Mouse (Mus musculus) layer of hippocampus, postnatal 25 days (tissue): Measurements from ENCODE around the gene Lonp2. TPM values are rescaled to one million over a fixed set of nuclear protein-coding genes. Genes with fewer than 3 reads are reported as not detected.
A peak's percentile ranks its signal among the peaks of the same experiment; 100 is the strongest.

Experiments
- DNase-seq, 2 experiments: peaks; one replicate each; pipeline ENCODE4 v3.0.0; 2022; ENCODE audit warnings: mixed read lengths in 2 of 2, low spot score in 1 of 2; ENCODE audit errors: extremely low spot score in 1 of 2
- total RNA-seq, 2 experiments: library from RNA; stranded (reverse); gene quantifications; 2 replicates each; pipeline ENCODE4 v1.2.3; 2021

Lonp2 gene
- 10 to 100 TPM; 72.6 to 79.2 TPM for total RNA-seq

- peak; percentile 87 to 93 for DNase-seq
Observed at GRCm38 (mm10) chr8:86623911-86624731, at the start of gene Lonp2. TSS of gene Lonp2 (plus strand) at chr8:86624043.

- DNase-seq: no peak
Observed at GRCm38 (mm10) chr8:86577547-86577946, 46.3 kb upstream of the Lonp2 start.

GRCm38 (mm10) chr8:86578076-86578475 is 45.8 kb upstream of the Lonp2 start:
- peak; percentile 48 to 50 for DNase-seq

GRCm38 (mm10) chr8:86578693-86579092 is 45.1 kb upstream of the Lonp2 start:
- DNase-seq: no peak

- DNase-seq: no peak
Observed at GRCm38 (mm10) chr8:86580458-86580857, 43.4 kb upstream of the Lonp2 start, which contains the start of gene Abcc12. TSS of gene Abcc12 (minus strand) at chr8:86580686.

- DNase-seq: no peak
Observed at GRCm38 (mm10) chr8:86581921-86582331, 41.9 kb upstream of the Lonp2 start.

GRCm38 (mm10) chr8:86585118-86585517 is 38.7 kb upstream of the Lonp2 start:
- DNase-seq: peak; percentile 71 to 92

- peak; percentile 52 to 77 for DNase-seq
Observed at GRCm38 (mm10) chr8:86585532-86585931, 38.3 kb upstream of the Lonp2 start.

- DNase-seq: no peak
Observed at GRCm38 (mm10) chr8:86586058-86586457, 37.8 kb upstream of the Lonp2 start.

- no peak for DNase-seq
Observed at GRCm38 (mm10) chr8:86586642-86587041, 37.2 kb upstream of the Lonp2 start.

- no peak for DNase-seq
Observed at GRCm38 (mm10) chr8:86588338-86588737, 35.5 kb upstream of the Lonp2 start.

GRCm38 (mm10) chr8:86593099-86593498 is 30.7 kb upstream of the Lonp2 start:
- no peak for DNase-seq

GRCm38 (mm10) chr8:86594159-86594796 is 29.6 kb upstream of the Lonp2 start:
- DNase-seq: no peak

- DNase-seq: no peak
Observed at GRCm38 (mm10) chr8:86595671-86596070, 28.2 kb upstream of the Lonp2 start.

- DNase-seq: no peak
Observed at GRCm38 (mm10) chr8:86597681-86598080, 26.2 kb upstream of the Lonp2 start.

- DNase-seq: no peak
Observed at GRCm38 (mm10) chr8:86599299-86599698, 24.5 kb upstream of the Lonp2 start.

- DNase-seq: no peak
Observed at GRCm38 (mm10) chr8:86600311-86600710, 23.5 kb upstream of the Lonp2 start.

- DNase-seq: no peak
Observed at GRCm38 (mm10) chr8:86603174-86603573, 20.7 kb upstream of the Lonp2 start.

- no peak for DNase-seq
Observed at GRCm38 (mm10) chr8:86604676-86605075, 19.2 kb upstream of the Lonp2 start.

GRCm38 (mm10) chr8:86613798-86614197 is 10.0 kb upstream of the Lonp2 start:
- DNase-seq: no peak

- DNase-seq: no peak
Observed at GRCm38 (mm10) chr8:86615095-86615769, 8.6 kb upstream of the Lonp2 start.
